Mouse (Mus musculus) MEL (cell line): ENCODE measurements at regions not wholly inside any gene's neighbourhood (a gene's known extent, or its start where the extent isn't known, plus 50 kb on each side); places are given as distances from the start of the nearest gene placed in this dataset.

Experiments
- DNase-seq: peaks from one replicate; pipeline ENCODE4 v3.0.0; 2011; ENCODE audit warnings: low read depth, low spot score
- H3K27ac ChIP-seq: 2 replicates; pipeline ENCODE4 v1.5.1; 2012; ENCODE audit warnings: low read depth, mild to moderate bottlenecking, control low read depth, low read length, moderate library complexity; ENCODE audit not compliant: control insufficient read depth
- H3K27me3 ChIP-seq, 2 experiments: fragments of 150-350 bp in 1 of 2; sonication (generic) in 1 of 2; 2 replicates each; pipeline ENCODE4 v1.6.1; 2012; ENCODE audit warnings: low read length in 2 of 2, mild to moderate bottlenecking in 2 of 2, improper control_type of control experiment in 1 of 2, moderate library complexity in 1 of 2; ENCODE audit not compliant: insufficient read depth in 2 of 2, control insufficient read depth in 1 of 2
- H3K36me3 ChIP-seq, 2 experiments: 2 replicates each; pipeline ENCODE4 v1.6.1; 2012 to 2014; ENCODE audit warnings: low read length in 2 of 2, improper control_type of control experiment in 1 of 2, inconsistent platforms in 1 of 2, mild to moderate bottlenecking in 1 of 2; ENCODE audit not compliant: insufficient read depth in 2 of 2, control insufficient read depth in 1 of 2
- H3K4me1 ChIP-seq, 2 experiments: fragments of 150-350 bp in 1 of 2; sonication (generic) in 1 of 2; 2 replicates each; pipeline ENCODE4 v1.6.1; 2012; ENCODE audit warnings: low read length in 2 of 2, improper control_type of control experiment in 1 of 2, mild to moderate bottlenecking in 1 of 2; ENCODE audit not compliant: insufficient read depth in 2 of 2, control insufficient read depth in 1 of 2
- H3K4me3 ChIP-seq, 2 experiments: fragments of 150-350 bp in 1 of 2; sonication (generic) in 1 of 2; 2 replicates each; pipeline ENCODE4 v1.5.1; 2012; ENCODE audit warnings: low read depth in 2 of 2, low read length in 2 of 2, mild to moderate bottlenecking in 2 of 2, moderate library complexity in 2 of 2, control low read depth in 1 of 2, improper control_type of control experiment in 1 of 2; ENCODE audit not compliant: control insufficient read depth in 1 of 2, insufficient read depth in 1 of 2
- H3K79me2 ChIP-seq: 2 replicates; pipeline ENCODE4 v1.6.1; 2012; ENCODE audit warnings: mild to moderate bottlenecking, low read length, moderate library complexity; ENCODE audit not compliant: control insufficient read depth, poor library complexity, insufficient read depth
- H3K9ac ChIP-seq: 2 replicates; pipeline ENCODE4 v1.6.1; 2012; ENCODE audit warnings: low read depth, mild to moderate bottlenecking, control low read depth, low read length, moderate library complexity; ENCODE audit not compliant: control insufficient read depth, poor library complexity, severe bottlenecking
- H3K9me3 ChIP-seq: fragments of 150-350 bp; sonication (generic); replicated peaks from 2 replicates; pipeline ENCODE4 v1.6.1; 2012; ENCODE audit warnings: mild to moderate bottlenecking, low read length, improper control_type of control experiment, moderate library complexity; ENCODE audit not compliant: insufficient read depth
- CTCF ChIP-seq, 3 experiments: IDR thresholded peaks in 2 of 3; conservative IDR thresholded peaks in 1 of 3; 2 replicates each; pipeline ENCODE4 v1.5.1; 2011 to 2012; ENCODE audit warnings: low read length in 3 of 3, low read depth in 2 of 3, mild to moderate bottlenecking in 2 of 3, improper control_type of control experiment in 1 of 3, inconsistent platforms in 1 of 3, mixed read lengths in 1 of 3, moderate library complexity in 1 of 3; ENCODE audit not compliant: control insufficient read depth in 1 of 3, insufficient read depth in 1 of 3, poor library complexity in 1 of 3, severe bottlenecking in 1 of 3
- ETS1 ChIP-seq: IDR thresholded peaks from 2 replicates; pipeline ENCODE4 v1.6.1; 2012; ENCODE audit warnings: low read depth, mild to moderate bottlenecking, inconsistent platforms, low read length, improper control_type of control experiment, moderate library complexity
- GATA1 ChIP-seq: IDR thresholded peaks from 2 replicates; pipeline ENCODE4 v1.6.1; 2011; ENCODE audit warnings: low read depth, low read length, improper control_type of control experiment
- JUND ChIP-seq: IDR thresholded peaks from 2 replicates; pipeline ENCODE4 v1.6.1; 2011; ENCODE audit warnings: low read depth, mild to moderate bottlenecking, improper control_type of control experiment, low read length
- MYB ChIP-seq: IDR thresholded peaks from 2 replicates; pipeline ENCODE4 v1.6.1; 2011; ENCODE audit warnings: mild to moderate bottlenecking, low read depth, low read length, improper control_type of control experiment
- RAD21 ChIP-seq: IDR thresholded peaks from 2 replicates; pipeline ENCODE4 v1.6.1; 2011; ENCODE audit warnings: mild to moderate bottlenecking, low read depth, low read length, improper control_type of control experiment
- SIN3A ChIP-seq: IDR thresholded peaks from 2 replicates; pipeline ENCODE4 v1.6.1; 2012; ENCODE audit warnings: low read length, improper control_type of control experiment, inconsistent platforms
- TBP ChIP-seq: IDR thresholded peaks from 2 replicates; pipeline ENCODE4 v1.8.0; 2011; ENCODE audit warnings: low read depth, low read length, improper control_type of control experiment
- USF2 ChIP-seq, 2 experiments: IDR thresholded peaks; 2 replicates each; pipeline ENCODE4 v1.6.1; 2011 to 2012; ENCODE audit warnings: improper control_type of control experiment in 2 of 2, low read length in 2 of 2, borderline replicate concordance in 1 of 2, inconsistent platforms in 1 of 2, low read depth in 1 of 2, mild to moderate bottlenecking in 1 of 2; ENCODE audit not compliant: insufficient read depth in 1 of 2
- ZC3H11A ChIP-seq: IDR thresholded peaks from 2 replicates; pipeline ENCODE4 v1.6.1; 2012; ENCODE audit warnings: low read depth, mild to moderate bottlenecking, inconsistent platforms, low read length, improper control_type of control experiment
- ZKSCAN1 ChIP-seq: IDR thresholded peaks from 2 replicates; pipeline ENCODE4 v1.6.1; 2012; ENCODE audit warnings: low read depth, mild to moderate bottlenecking, inconsistent platforms, low read length, improper control_type of control experiment, moderate library complexity
- ZMIZ1 ChIP-seq: IDR thresholded peaks from 2 replicates; pipeline ENCODE4 v1.6.1; 2012; ENCODE audit warnings: low read depth, mild to moderate bottlenecking, inconsistent platforms, low read length, improper control_type of control experiment, moderate library complexity

DNA sequence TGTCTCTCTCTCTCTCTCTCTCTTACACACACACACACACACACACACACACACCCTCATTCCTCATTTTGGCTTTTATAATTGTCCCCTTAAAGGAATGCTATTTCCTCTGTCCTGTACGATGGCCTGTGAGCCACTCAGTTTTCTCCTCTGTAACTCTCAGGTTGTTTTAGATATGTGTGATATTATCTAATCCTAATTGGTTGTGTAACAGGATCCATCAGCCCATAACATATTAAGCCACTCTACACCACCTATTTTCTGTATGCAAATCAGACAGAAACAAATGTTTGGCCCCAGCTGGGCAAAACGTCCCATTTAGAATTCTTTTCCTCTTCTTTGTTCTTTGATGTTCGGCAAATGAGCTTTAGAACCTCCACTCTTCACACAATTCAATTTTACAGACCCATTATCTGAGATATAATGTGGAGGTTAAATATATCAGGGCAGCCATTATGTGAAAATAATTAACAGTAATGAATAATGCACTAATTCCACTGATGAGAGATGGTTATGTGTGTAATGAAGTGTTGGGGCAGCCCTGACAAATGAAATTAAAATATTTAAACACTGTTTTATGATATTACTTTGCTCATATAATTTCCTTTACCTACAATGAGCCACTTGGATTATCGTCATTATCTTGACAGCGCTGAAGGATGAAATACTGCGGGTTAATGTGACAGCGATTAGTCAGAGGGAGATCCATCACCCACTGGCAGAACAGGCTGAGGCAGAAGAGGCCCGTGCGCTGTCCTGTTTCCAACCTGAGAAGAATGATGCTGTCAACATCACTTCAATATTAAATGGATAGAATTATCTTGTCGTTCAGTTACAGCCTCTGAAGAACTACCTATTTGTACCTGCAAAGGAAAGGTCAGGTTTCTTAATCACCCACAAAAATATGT, 274.8 kb downstream of the Rbm26 start:
- H3K27ac ChIP-seq, result no peak overlapping the region
- no peaks in the 10 kb centered on the region for H3K36me3 ChIP-seq
- TF ChIP-seq SIN3A, result no peak
- TF ChIP-seq ZC3H11A, result no peak
- H3K27me3 ChIP-seq, result no peaks in the 10 kb centered on the region
- H3K79me2 ChIP-seq, result no peaks in the 10 kb centered on the region
- DNase-seq, result no peak
- no peaks in the 10 kb centered on the region for H3K4me1 ChIP-seq
- no peak overlapping the region for H3K4me3 ChIP-seq
- no peak overlapping the region for H3K9ac ChIP-seq
- H3K9me3 ChIP-seq, result no peaks in the 10 kb centered on the region

DNA sequence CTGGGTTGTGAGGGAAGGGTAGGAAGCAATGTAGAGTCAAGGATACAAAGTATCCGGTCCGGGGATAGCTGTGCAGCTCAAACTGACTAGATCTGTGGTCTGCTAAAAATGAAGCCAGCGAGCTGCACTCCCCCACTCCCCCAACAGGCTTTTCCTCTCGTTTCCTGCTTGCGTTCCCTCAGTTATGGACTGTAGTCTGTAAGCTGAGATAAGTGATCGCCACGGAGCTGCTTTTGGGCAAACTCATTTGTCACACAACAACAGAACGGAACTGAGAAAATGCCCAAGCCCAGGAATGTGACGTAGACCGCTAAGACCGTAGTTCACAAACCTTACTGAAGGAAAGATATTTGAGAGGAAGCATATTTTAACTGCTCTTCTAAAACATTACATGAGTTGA, 276.1 kb downstream of the Rbm26 start:
- no peak for DNase-seq
- Histone ChIP-seq H3K4me3 (no peak overlapping the region), H3K4me1 (no peaks in the 10 kb centered on the region), H3K27me3 (no peaks in the 10 kb centered on the region), H3K79me2 (no peaks in the 10 kb centered on the region), H3K9ac (no peak overlapping the region), H3K27ac (no peak overlapping the region), H3K36me3 (no peaks in the 10 kb centered on the region), H3K9me3 (no peaks in the 10 kb centered on the region)
- no peak for TF ChIP-seq TBP
- no peak for TF ChIP-seq JUND
- TF ChIP-seq RAD21, result no peak
- TF ChIP-seq MYB, result no peak
- no peak for TF ChIP-seq ZMIZ1
- TF ChIP-seq USF2 (IDR thresholded peaks at IDR 0.05; ENCODE audit: borderline replicate concordance in 1 of 2, insufficient read depth in 1 of 2, low read depth in 1 of 2, low read length in 2 of 2), result no peak
- TF ChIP-seq GATA1, result no peak

DNA sequence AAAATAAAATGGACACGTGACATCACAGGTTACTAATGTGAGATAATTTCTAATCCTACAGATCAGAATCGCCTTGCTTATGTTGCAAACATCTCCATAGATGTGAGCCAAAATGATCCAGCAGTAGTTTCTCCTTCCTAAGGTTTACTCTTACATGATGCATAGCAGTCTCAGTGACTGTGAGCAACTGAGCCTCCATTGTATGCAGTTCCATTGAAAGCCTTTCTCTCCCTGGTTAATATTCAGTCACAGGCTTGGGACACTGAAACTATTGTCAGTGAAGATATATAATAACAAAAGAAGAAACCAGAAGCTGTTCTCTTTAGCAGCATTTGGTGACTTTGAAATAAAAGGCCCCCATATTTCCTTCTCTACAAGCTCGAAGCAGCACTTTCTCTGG, 305.9 kb downstream of the Rbm26 start:
- TF ChIP-seq ZKSCAN1 (no peak), CTCF (IDR thresholded peaks at IDR 0.05 in 2 of 3, conservative IDR thresholded peaks at IDR 0.05 in 1 of 3; ENCODE audit: control insufficient read depth in 1 of 3, insufficient read depth in 1 of 3, low read depth in 2 of 3, low read length in 3 of 3, poor library complexity in 1 of 3, severe bottlenecking in 1 of 3) (no peak), JUND (no peak), ZMIZ1 (no peak), ETS1 (no peak)
- Histone ChIP-seq H3K79me2 (no peaks in the 10 kb centered on the region), H3K9ac (no peak overlapping the region), H3K4me3 (no peak overlapping the region), H3K4me1 (no peaks in the 10 kb centered on the region), H3K9me3 (no peaks in the 10 kb centered on the region), H3K36me3 (no peaks in the 10 kb centered on the region), H3K27me3 (no peaks in the 10 kb centered on the region), H3K27ac (no peak overlapping the region)
- no peak for DNase-seq
